Mouse (Mus musculus): ENCODE results near the gene Il3ra.

Gene Il3ra

DNA sequence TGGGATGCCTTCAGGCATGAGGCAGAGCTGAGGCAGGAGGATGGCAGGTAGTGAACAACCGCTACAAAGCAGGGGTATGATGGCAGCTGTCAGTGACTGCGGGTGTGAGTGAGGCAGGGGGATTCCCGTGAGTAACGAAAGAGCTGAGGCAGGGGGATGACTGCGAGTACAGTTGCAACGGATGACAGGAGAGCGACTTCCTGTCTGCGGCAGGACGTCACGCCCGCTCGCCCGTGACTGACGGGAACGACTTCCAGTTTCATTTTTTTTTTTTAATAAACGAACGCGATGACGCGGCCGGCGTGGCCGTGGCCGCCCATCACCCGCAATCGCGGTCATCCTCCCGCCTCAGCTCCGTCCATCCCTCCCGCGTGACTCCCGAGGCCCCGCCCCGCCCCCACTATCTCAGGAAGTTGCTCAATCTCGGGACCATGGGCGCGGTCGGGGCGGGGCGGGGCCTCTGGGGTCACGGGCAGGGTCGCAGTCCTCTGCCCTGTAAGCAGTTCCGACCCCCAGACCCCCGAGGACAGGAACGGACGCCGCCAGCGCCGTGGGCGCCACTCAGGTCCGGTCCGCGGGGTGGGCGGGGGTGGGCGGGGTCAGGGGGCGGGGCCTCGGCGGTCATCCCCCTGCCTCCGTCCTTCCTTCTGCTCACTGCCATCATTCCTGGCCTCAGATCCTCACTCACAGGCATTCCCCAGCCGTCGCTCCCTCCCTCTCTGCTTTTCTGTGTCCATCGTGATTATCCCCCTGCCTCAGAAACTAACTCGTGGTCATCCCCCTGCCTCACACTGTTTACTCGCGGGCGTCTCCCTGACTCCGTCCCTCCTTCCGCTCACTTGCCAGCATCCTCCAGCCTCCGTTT, at the start of gene Il3ra:
Gene Il3ra, plus strand, starts transcription at position 328 of the 865 bp plus-strand sequence.
- peak; percentile 70 to 83 for DNase-seq

GRCm38 (mm10) chr14:14308938-14309337, 37.1 kb upstream of the Il3ra start:
- peak; percentile 65 to 71 for DNase-seq

- DNase-seq: peak in 1 of 2 experiments; percentile 30
Observed at GRCm38 (mm10) chr14:14309416-14309815, 36.7 kb upstream of the Il3ra start.

DNA sequence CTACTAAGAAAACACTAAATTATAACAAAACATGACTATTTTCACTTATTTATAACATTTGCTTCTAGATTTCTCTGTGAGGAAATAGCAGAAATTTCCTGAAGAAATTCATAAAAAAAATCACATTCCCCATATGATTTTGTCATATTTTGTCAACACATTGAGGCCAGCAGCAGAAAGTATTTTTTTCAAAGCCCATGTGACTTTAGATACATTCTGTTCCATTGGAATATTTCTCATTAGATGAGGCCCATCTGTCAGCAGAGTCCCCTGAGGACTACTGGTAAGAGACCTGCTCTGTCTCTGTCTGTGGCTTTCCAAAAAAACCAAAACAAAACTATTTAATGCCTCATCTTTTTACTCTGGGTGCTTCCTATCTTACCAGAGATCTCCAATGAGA, 23.5 kb upstream of the Il3ra start, which contains the start of gene Olfr31:
Gene Olfr31, plus strand, starts transcription at position 301 of the 400 bp plus-strand sequence.
- no peak for DNase-seq

GRCm38 (mm10) chr14:14345113-14345871, 783 bp upstream of the Il3ra start:
- peak; percentile 88 to 94 for DNase-seq

GRCm38 (mm10) chr14:14346813-14347100, 682 bp downstream of the Il3ra start:
- DNase-seq: no peak

- peak; percentile 26 to 43 for DNase-seq
Observed at GRCm38 (mm10) chr14:14347151-14347835, 1.2 kb downstream of the Il3ra start.

DNA sequence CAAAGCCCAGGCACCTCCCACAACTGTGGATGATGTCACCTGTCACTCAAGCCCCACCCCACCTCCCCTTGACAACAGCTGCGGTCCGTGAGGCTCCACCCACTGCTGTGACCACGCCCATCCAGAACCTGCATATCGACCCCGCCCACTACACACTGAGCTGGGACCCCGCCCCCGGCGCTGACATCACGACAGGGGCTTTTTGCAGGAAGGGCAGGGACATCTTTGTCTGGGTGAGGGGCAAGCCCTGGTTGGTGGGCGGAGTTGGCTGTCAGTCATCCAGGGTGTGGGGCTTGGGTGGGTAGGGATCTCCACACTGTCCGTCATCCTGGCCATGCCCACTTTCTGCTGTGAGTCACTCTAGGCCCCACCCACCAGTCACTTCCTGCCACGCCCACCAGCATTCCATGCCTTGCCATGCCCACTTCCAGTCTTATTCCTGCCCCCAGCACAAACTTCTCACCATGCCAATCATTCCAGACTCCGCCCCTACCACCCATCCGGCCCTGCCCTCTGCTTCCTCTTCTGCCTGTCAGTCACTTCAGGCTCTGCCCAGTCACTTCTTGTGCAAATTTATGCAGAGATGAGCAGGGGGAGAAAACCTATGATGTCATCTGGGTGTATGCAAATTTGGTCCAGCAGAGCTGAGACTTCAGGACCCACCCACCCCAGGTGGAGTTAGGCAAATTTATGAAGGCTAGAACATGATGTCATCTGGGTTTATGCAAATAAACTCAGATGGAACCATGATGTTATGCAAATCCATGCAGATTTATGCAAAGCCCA, 2.0 kb downstream of the Il3ra start:
- DNase-seq: peak; percentile 14 to 44

GRCm38 (mm10) chr14:14348674-14349401, 2.8 kb downstream of the Il3ra start:
- DNase-seq: peak; percentile 11 to 30

DNA sequence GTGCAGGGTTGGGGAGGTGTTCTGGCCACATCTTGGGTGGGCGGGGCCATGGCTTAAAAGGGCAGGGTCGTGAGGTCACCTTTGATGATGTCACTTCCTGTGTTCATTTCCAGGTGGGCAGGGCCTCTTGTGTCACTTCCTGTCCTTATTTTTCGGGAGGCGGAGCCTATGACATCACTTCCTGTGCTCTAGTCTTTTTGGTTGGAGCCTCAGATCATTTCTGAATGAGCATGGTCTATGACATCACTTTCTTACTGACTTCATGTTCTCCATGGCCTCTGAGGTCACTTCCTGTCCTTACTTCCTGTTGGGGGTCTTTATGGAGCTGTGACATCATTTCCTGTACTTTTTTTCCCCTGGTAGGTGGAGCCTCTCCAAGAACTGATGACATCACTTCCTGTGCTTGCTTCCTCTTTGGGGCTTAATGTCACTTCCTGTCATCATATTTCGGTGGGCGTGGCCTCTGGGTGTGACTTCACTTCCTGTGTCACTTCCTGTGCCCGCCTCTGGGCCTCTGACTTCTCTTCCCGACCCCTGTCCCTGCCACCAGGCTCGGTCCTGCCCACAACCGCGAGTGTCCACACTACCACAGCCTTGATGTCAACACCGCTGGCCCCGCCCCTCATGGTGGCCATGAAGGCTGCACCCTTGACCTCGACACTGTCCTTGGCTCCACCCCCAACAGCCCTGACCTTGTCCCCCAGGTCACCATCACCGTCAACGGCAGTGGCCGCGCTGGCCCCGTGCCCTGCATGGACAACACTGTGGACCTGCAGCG, 3.6 kb downstream of the Il3ra start:
- peak; percentile 10 to 17 for DNase-seq

GRCm38 (mm10) chr14:14350263-14351147, 4.4 kb downstream of the Il3ra start:
- peak in 1 of 2 experiments; percentile 15 for DNase-seq

- peak in 1 of 2 experiments; percentile 3 for DNase-seq
Observed at GRCm38 (mm10) chr14:14351148-14351455, 5.0 kb downstream of the Il3ra start.

DNA sequence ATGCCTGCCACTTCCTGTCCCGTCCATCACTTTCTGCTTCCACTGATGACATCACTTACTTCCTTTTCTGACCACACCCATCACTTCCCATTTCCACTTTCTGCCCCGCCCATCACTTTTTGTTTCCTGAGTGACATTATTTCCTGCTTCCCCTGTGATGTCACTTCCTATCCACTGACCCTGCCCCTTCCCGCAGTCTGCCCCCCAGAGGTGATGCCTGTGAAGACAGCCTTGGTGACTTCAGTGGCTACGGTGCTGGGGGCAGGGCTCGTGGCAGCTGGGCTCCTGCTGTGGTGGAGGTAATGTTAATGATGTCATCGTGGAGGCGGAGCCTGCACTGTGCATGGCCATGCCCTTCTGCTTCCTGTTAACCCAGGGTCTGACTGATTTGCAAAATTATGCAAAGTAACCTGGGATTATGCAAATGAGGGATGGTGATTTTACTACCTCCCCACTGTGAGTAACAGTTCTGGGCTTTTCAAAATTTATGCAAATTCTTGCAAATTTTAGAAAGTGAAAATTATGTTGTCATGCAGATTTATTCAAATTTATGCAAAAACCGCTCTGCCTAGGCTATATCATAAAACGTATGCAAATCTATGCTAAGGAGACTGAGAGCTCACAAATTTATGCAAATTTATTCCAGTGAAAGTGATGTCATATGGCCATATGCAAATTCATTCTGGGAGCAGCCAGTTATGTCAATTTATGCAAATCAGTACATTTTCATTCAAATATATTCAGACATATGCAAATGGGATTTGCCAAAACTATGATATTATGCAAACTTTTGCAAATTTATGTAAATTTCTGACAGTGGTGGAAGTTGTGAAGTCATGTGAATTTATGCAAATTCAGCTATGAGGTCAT, 5.9 kb downstream of the Il3ra start:
- peak in 1 of 2 experiments; percentile 13 for DNase-seq

DNA sequence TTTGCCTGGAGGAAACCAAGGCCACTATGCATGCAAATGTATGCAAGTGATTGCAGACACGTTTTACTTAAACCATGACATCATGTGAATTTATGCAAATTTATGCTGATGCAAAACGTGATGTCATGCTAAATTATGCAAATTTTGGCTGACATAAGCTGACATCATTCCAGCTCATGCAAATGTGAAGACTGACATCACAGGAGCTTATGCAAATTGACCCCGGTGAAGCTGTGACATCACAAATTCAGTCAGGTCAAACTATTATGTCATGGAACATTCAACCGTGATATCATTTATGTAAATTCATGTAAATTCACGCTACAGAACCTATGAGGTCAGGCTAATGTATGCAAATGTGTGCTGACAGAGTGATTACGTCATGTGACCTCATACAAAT, 6.5 kb downstream of the Il3ra start:
- DNase-seq: no peak

- DNase-seq: no peak
Observed at GRCm38 (mm10) chr14:14353081-14353732, 7.1 kb downstream of the Il3ra start.

DNA sequence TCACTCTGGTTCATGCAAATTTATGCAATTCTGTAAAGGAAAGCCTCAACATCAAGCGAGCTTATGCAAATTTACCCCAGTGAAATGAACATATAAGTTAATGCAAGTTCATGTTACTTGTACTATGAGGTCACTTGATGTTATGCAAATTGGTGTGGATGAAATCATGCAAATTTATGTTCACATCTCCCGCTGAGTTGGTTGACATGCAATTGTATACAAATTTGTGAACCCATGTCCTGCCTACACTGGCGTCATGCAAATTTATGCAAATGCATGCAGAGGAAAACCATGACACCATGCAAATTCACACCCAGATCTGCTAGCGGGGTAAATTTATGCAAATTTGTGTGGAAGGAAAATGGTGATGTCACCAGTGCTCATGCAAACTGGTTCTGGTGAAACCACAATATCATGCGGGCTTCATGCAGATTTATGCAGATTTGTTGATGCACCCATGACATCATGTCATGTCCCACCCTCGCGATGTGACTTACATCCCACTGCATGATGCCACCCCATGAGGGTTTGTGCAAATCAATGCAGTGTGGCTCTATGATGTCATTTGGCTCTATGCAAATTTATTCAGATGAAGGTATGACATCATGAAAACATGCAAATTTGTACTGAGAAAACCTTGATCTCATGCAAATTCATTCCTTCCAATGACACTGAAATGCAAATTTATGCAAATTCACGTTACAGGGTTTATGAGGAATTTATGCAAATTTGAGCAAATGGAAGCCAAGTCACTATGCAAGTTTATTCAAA, 7.8 kb downstream of the Il3ra start:
- DNase-seq: no peak

GRCm38 (mm10) chr14:14354511-14355359, 8.7 kb downstream of the Il3ra start:
- no peak for DNase-seq

Measured in cerebellum, postnatal 25 days (tissue).